Mouse (Mus musculus) liver, postnatal 0 days (tissue): Measurements from ENCODE around the gene Tecpr2.

Experiments
- CTCF ChIP-seq: sonication (generic); IDR thresholded peaks from 2 replicates; pipeline ENCODE4 v1.5.1; 2016; ENCODE audit warnings: antibody characterized with exemption, low read depth
- EP300 ChIP-seq: IDR thresholded peaks from 2 replicates; pipeline ENCODE4 v1.6.1; 2016; ENCODE audit warnings: antibody characterized with exemption, low read depth, mild to moderate bottlenecking

DNA sequence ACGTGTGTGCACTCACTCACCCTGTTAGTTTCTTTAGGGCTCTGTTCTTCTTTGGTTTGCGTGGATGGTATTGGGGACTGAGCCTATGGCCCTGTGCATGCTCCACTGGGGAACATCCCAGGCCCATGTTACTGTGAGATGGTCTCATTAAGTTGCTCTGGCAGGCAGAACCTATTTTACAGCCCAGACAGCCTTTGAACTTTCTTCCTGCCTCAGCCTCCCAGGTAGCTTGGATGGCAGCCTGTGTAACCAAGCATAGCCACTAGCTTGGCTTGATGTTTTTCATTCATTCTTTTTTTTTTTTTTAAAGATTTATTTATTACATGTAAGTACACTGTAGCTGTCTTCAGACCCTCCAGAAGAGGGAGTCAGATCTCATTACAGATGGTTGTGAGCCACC, 3.8 kb upstream of the Tecpr2 start:
- TF ChIP-seq CTCF (no peak), EP300 (no peak)
